Mouse (Mus musculus) c-Kit-positive CD71-positive TER-119-positive erythroid progenitor cells, embryonic 14.5 days (primary cell): ENCODE measurements around the gene Tle6.

ENCODE experiments used
- DNase-seq: peaks from one replicate; pipeline ENCODE4 v3.0.0-alpha.2; 2013; ENCODE audit warnings: low spot score

Tle6 gene

GRCm38 (mm10) chr10:81623441-81623840 is 22.6 kb upstream of the Tle6 start:
- DNase-seq: no peak

DNA sequence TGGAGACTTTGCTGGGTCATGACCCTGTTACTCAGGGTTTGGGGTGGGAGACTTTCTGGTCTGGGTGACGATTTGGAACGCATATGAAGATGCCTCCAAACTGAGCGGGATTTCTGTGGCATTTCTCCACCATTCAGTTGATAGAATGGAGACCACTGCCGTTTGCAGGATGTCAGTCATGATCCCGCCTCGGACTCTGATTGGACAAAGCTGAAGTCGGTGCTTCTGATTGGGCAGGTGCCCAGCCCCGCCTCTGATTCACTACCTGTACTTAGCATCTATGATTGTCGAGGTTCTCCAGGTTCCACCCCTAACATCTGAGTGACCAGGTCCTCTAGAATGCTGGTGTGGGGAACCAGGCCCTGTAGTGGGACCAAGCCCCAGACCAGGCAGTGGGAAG is 19.9 kb upstream of the Tle6 start:
- DNase-seq: no peak

DNA sequence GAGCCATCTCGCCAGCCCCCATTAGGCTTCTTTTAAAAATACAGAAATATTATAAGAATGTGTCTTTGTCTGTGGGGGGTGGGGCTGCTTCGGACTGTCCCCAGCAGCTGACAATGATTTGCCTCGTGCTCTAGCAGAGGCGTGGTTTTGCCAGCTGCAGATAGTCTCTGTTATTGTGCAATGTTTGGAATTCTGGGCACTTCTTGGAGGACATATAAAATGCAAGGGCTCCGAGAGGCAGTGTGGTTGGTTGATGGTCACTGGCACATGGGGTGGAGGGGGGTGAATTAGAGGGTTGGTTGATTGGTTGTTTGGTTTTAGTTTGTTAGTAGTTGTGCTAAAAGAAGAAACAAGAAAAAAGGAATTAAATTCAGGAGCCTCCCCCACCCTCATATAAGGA is 19.1 kb upstream of the Tle6 start:
- no peak for DNase-seq

DNA sequence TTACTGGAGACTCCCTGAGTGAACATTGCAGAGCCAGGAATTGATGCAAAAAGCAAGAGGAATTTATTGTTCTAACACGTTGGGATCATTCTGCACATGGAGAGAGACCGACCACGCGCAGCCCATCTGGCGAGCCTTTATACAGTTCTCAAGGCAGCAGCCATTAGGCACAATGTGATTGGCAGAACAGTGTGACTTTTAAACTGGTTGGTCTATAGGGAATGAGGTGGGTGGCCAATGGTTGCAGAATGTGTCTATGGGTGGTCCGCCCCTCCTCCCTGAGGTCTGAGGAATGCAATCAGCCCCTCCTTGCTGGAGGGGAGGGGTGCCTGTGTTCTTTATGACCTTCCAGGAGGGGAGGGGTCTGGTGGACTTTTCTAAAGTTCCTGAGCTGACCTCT is 14.6 kb upstream of the Tle6 start:
- DNase-seq: no peak

- DNase-seq: no peak
Observed at GRCm38 (mm10) chr10:81612779-81613178, 11.9 kb upstream of the Tle6 start.

- no peak for DNase-seq
Observed at GRCm38 (mm10) chr10:81608308-81608707, 7.4 kb upstream of the Tle6 start.

GRCm38 (mm10) chr10:81605974-81606751 is 5.3 kb upstream of the Tle6 start, which contains the start of gene BC025920:
TSS of gene BC025920 (plus strand) at chr10:81606270.
- peak; percentile 96 for DNase-seq

GRCm38 (mm10) chr10:81605666-81605973 is 4.7 kb upstream of the Tle6 start:
- DNase-seq: no peak

DNA sequence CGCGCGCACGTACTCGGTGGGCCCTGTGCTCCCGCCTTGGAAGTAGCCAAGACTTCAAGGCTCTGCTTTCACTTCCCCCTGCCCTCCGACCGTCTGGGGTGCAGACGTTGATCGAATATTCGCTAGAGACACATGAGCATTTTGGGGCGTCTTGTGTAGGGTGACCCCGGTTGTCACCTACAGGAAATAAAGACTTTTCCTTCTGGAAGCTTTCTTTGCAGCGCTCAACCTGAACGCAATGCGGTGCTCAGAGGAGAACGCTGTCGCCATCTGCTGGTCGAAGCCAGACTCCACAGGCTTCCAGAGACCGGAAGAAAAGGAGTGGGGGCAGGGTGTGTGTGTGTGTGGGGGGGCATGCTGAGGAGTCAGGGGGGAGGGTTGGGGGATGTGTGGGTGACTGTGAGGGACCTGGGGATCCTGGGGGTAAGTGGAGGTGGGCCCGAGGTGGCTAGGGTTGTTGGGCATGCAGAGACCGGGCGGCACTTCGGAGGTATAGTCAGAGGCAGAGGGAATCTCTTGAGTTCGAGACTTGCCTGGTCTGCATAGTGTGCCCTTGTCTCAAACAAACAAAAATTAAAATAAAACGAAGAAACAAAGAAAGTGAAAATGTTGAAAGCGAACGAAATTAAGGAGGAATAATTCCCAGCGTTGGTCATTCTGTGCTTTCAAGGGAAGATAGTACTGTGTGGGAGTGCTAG is 4.2 kb upstream of the Tle6 start:
- DNase-seq: peak; percentile 90

- no peak for DNase-seq
Observed at GRCm38 (mm10) chr10:81604019-81604967, 3.4 kb upstream of the Tle6 start.

DNA sequence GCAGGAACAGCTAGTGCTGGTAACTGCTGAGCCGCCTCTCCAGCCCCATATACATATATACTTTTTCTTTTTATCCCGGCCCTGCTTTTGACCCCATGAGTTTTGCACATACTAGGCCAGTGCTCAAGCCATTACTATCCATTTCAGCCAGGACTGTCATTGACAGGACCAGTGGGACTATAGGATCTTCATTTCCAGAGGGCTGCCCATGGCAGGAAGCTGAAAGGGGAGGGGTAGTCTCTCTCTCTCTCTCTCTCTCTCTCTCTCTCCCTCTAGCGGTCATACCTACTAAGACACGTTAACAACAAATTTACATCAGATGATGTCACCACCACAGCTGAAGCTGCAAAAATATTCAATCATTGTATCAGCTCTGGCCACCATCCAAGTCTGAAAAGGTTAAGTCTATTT is 1.9 kb upstream of the Tle6 start:
- peak; percentile 54 for DNase-seq

DNA sequence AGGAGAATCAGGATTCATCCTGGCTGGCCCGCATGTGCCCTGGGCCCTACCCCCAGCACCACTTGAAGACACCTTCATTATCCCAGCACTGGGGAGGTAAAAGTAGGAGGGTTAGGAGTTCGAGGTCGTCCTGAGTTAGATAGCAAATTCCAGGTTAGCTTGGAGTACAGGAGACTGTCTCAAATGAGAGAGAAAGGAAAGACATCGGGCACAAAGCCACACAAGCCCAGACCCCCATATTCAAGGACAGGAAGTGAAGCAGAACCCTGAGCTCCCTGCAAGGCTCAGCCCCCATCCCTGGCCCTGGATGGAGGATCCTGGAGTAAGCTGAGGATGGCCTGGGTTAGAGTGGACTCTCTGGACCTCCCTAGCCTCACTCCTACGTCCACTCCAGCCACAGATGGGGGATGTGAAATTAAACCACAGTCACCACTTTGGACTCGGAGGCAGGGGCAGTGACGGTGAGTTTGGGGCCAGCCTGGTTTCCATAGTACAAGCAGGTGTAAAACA is 578 bp upstream of the Tle6 start:
- no peak for DNase-seq

DNA sequence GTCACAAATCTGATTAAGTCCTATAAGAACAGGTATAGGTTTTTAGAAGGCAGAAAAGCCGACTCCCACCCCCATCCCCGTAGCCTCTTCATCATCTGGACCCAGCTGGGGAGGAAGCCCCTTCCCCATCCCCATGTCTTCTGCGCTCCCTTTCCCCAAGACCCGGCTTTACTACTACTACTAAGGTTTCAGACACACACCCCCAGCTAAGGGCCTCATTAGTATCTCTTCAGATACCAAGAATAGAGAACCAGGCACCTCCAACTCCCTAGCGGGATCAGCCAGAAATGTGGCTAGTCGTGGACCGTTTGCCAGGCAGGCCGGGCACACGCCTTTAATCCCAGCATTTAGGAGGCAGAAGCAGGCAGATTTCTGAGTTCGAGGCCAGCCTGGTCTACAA is 777 bp downstream of the Tle6 start:
- no peak for DNase-seq

DNA sequence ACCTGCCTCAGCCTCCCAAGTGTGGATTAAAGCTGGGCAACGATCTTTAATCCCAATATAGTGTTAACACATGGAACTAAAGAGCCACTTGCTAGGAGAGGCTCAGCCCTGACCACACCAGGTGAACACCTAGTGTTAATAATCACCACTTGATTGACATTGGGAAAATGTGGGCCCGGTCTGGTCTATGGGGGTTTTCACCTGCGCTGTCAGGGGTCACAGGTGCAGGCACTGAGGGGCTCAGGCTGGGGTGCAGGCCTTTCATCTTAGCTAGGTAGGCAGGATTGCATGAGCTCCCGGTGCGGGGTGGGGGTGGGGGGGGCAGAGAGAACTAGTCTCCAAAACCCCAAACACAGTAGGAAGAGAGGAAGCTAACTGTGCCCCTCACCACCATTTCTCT is 1.2 kb downstream of the Tle6 start:
- no peak for DNase-seq

GRCm38 (mm10) chr10:81598871-81599270 is 2.0 kb downstream of the Tle6 start:
- no peak for DNase-seq

DNA sequence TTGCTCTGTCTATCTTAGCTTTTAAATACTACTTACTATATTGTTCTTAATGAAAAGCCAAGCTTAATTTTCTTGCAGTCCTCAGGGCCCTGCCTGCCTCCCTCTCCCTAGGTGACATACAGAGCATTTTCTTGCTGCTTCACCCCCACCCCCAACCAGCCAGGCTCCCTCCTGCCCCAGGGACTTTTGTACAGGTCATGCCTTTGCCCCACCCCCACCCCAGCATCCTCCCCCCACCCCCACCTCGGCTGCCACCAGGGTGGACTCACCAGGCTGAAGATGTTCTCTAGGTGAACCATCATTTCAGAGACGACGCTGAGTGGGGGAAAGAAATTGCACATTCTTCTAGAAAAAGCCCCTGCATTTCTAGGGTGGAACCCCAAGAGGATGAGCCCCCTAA is 2.5 kb downstream of the Tle6 start:
- no peak for DNase-seq

DNA sequence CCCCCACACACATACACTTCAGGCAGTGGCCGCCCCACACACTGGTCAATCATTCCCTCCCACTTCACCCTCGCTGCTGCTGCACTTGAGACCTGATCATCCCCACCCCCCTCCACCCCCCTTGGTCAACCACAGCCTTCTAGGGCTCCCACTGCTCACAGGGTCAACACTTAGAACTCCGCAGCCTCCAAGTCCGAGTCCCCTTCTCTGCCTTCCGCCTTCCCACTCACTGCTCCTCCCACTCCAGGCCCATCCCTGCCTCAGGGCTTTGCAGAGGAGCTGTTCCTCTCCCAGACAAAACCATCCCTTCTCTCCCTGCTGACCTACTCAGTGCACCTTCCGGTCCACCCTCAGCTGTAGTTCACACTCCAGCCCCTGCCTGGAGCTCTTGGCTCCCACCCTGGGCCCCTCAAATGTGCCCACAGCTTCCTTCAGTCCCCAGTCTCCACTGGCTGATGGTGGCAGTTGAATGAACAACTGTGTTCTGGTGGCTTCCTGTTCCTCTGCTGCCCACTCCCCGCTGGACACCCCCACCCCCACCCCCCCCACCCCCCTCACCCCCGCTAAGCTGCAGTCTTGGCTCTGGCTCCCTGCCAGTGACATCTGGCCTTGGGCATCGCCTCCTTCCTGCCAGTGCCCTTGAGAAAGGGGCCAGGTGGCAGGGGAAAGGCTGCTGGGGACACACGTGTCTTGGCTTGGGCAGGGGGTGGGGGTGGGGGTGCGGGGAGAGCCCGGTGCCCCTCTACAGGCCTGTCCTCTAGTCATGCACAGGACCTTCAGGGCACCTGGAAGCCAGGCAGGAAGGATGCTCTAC is 3.5 kb downstream of the Tle6 start:
- DNase-seq: no peak

- DNase-seq: no peak
Observed at GRCm38 (mm10) chr10:81596611-81597010, 4.3 kb downstream of the Tle6 start.

- DNase-seq: no peak
Observed at GRCm38 (mm10) chr10:81595599-81595998, 5.3 kb downstream of the Tle6 start.

DNA sequence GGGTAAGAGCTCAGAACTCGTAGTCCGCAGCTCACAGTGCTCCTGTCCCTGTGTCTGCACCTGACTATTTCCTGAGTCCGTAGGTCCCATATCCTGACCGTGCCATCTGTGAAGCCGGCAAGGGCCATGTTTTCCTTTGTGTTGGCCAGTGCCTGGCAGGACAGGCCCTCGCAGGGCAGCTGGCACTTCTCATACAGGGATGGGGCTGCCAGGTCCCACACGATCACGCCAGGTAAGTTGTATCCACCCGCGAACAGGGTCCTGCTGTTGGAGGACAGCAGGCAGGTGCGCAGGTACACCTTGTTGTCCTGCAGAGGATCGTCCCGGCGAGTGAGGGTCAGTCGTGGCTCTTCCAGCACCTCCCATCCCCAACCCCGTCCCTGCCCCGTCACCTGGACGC is 6.9 kb downstream of the Tle6 start:
- DNase-seq: no peak

GRCm38 (mm10) chr10:81593223-81593622 is 7.7 kb downstream of the Tle6 start:
- DNase-seq: no peak

DNA sequence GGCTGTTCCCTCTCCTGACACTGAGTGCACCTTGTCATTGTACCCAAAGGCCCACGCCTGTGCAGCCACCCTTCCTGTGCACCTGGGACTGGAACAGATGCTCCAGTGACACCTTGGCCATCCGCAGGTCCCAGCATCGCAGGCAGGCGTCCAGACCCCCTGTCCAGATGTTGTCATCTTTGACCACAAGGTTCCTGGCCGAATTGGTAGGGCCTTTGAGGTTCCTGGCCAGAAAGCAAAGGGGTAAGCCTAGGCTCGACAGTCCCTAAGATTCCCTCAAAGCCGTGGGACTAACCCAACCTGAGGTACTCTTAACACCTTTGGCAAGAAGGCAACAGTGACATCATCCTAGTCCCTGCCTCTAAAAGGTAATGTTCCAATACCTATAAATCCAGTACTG is 8.2 kb downstream of the Tle6 start:
- DNase-seq: no peak
